Mouse (Mus musculus) spleen, postnatal 10 days (tissue): ENCODE measurements around the gene Gpr62.
A peak's percentile ranks its signal among the peaks of the same experiment; 100 is the strongest.

Experiments
- DNase-seq, 2 experiments: peaks; one replicate each; pipeline ENCODE4 v3.0.0; 2021 to 2022; ENCODE audit warnings: low spot score in 2 of 2

The Gpr62 gene

DNA sequence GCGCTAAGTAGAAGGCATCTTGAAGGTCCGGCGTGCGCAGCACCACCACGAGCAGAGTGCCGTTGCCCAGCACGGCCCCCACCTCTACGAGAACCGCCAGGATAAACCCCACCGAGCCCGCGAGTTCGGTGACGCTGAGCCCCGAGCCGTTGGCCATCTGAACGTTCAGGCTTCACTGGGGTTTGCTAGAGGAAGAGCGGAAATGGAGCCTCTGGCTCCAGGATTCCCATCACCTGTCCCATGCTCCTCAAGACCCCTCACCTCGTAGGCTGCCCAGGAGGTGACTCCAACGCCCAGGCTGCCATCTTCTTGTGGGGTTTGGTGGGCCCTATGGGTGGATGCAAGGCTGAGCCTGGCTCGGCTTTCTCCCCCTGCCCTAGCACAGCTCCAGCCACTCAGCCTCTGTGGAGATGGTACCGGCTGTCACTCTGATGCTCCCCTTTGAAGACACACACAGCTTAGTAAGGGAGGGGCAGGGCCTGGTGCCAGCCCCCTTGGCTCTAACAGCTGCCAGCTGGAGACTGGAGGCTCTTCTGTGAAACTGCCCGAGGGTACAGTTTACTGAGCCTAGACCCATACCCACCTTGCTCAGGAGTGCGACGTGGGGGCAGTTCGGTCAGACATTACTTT lies at the start of gene Gpr62:
Gene Gpr62 (minus strand): TSS at position 368 of the 630 bp plus-strand sequence.
- no peak for DNase-seq

DNA sequence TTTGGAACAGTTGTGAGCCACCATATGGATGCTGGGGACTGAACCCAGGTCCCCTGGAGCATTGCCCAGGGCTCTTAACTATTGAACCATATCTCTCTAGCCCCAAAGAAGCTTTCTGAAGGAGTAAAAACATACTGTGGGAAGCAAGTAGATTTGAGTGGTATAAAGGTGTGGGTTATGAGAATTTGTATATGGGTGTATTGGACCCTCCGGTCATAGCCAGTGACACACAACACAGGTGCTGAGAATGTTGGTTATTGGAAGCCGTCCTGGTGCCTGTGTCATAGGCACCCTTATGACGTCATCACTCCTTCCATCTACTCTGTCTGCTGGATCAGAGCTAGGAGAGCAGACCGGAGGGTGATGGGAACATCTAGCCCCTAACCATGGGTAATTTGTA lies 48.5 kb upstream of the Gpr62 start, which contains the start of gene Iqcf5:
Gene Iqcf5 (plus strand): TSS at position 301 of the 400 bp plus-strand sequence.
- DNase-seq = no peak

- no peak for DNase-seq
Observed at GRCm38 (mm10) chr9:106513566-106513965, 47.8 kb upstream of the Gpr62 start.

DNA sequence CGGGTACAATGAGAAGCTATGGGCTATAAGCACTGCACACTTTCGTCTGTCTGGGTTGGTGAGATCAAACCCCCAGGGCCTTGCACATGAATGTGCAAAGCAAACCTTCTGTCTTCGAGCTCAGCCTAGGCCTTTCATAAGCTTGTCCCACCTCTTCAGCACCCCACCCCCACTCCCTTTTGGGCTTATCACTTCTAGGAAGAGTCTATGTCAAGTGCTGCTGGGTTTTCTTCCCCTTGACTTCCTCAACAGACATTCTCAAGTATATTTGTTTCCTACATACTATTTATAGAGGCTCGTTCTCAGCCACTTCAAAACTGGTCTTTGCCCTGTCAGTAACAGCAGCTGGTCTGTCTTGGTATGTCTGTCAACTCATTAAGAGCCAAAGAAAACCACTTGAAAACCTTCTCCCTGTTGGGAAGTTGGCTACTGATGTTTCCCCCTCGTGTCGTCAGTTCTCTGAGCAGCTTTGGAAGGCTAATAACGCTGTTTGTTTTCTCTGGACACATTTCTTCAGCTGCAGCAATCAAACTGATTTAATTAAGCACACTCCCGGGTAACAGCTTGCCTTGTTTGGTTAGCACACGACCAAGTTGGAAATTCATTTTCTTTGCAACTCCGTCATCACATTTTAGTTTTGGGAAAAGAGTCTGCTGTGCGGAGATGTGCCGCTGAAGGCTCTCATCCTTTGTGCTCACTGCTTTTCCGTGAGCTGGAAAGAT lies 47.2 kb upstream of the Gpr62 start:
- no peak for DNase-seq

DNA sequence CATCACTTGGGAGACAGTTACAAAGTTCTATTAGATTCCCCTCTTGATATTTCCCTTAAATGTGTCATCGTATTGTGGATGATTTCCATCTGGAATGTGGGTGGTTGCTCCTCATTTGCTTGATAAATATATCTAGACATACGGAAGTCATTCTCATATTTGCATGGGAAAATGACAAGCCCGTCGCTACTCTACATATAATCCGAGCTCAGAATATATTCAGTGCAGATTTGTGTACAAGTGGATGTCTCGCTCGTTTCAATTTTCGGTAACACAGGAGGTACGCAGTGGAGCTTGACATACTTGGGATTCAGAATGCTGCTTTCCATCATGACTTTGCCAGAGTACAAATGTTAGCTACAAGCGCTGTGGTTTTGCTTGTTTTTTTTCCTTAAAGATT lies 43.6 kb upstream of the Gpr62 start:
- DNase-seq = no peak

DNA sequence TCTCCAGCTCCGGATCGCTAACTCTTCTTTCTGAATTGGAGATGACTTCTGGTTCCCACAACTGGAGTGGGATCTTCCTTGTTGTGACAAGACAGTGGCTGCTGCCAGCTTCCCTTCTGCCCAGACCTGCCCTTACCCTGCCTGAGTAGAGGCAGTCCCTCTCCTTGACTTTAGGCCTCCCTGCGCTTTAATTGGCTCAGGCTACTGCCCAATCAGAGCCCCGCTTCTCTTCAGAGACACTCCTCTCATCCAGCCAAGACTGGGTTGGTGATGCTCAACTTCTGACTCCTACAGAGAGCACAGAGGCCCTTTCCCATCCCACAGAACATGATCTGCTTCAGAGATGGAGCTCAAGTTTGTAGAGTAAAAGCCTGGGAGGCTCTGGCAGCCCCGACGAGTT lies 38.5 kb upstream of the Gpr62 start:
- DNase-seq = no peak

DNA sequence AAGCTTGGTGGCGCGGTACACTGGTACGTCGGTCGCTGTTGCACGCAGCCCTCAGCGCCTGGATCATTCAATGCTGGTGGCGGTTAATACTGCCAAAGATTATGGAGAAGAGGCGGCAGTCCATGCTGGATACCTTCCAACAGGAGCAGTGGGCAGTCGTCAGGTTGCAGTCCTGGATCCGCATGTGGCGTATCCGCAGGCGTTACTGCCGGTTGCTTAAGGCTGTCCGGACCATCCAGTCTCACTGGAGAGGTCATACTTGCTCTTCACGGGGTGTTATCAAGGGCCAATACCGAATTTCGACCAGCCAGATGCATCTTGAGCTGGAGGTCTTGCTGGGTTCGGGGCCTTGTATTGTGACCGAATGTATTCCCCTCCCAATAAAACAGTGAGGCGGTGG lies 36.1 kb upstream of the Gpr62 start:
- DNase-seq = no peak

DNA sequence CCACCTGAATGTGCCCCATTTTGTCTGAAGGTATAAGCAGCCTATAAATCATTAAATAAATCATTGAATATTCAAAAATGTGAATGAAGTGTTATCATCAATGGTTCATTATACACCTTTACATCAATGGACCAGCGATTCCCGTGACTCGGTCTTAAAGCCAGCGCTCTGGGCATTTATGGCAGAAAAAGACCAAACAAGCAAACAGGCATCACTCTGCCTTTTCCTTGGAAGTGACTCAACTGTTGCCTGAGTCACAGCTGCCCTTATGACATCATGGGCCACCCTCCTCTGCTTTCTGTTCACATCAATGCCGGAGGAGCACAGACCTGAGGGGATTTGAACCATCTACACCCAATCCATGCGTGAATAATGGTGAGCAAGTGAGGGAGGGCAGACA lies 33.9 kb upstream of the Gpr62 start, which contains the start of gene Iqcf1:
Gene Iqcf1 (plus strand): TSS at position 301 of the 400 bp plus-strand sequence.
- DNase-seq = no peak

- DNase-seq = peak in 1 of 2 experiments; percentile 10
Observed at GRCm38 (mm10) chr9:106487602-106488001, 21.9 kb upstream of the Gpr62 start.

DNA sequence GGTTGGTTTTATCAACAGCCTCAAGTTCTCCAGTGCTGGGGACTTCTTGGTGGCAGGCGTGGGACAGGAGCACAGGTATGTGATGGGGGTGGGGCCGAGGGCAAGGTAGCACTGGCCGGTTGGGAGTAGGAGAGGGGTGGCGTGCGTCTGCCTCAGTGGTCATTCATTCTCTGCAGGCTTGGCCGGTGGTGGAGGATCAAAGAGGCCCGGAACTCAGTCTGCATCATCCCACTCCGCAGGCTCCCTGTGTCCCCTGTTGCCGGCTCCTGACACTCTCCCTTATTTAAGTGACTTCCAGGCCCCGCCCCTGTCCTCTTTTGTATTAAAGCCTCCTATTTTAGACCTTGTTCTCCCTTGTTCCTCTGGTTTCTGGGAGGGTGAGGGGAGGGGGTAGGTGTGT lies 19.3 kb upstream of the Gpr62 start:
- DNase-seq = peak in 1 of 2 experiments; percentile 8

- DNase-seq = peak in 1 of 2 experiments; percentile 11
Observed at GRCm38 (mm10) chr9:106483606-106484005, 17.9 kb upstream of the Gpr62 start.

- DNase-seq = peak in 1 of 2 experiments; percentile 14
Observed at GRCm38 (mm10) chr9:106483136-106483535, 17.4 kb upstream of the Gpr62 start.

GRCm38 (mm10) chr9:106482578-106483115 lies 16.9 kb upstream of the Gpr62 start:
- DNase-seq = peak in 1 of 2 experiments; percentile 7

DNA sequence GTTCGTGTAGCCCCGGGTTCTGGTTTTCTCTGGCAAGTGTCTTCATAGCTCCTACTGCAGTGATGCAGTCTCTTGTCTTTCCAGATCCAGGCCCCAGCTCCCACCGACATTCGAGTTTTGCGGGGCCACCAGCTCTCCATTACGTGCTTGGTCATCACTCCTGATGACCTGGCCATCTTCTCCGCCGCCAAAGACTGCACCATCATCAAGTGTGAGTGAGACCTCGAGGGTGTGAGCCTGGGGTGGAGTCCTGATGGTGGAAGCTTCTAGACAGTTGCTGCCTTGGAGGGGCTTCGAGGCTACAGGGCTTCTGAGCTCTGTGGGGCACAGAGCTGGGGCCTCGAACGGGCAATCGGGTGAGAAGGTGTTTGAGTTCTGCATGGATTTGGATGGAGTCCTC lies 15.9 kb upstream of the Gpr62 start:
- peak in 1 of 2 experiments; percentile 8 for DNase-seq

DNA sequence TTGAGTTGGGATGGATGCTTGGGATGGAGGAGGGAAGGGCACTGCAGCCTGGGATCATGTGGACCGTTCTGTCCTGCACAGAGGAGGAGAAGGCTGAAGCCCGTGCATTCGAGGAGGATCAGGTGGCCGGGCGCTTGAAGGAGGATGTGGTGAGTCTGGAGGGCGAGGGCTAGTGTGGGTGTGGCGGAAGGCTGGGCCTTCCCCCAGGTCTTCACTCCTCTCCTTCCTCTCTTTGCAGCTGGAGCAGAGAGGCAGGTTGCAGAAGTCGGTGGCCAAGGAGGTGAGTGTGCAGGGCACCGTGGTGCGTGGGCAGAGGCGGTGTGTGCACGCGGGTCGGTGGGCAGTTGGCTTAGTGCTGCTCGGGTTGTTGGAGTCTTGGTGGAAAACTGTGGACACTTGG lies 15.3 kb upstream of the Gpr62 start:
- DNase-seq = peak in 1 of 2 experiments; percentile 13

- peak in 1 of 2 experiments; percentile 7 for DNase-seq
Observed at GRCm38 (mm10) chr9:106480541-106480940, 14.8 kb upstream of the Gpr62 start.

GRCm38 (mm10) chr9:106478101-106478500 lies 12.4 kb upstream of the Gpr62 start:
- peak in 1 of 2 experiments; percentile 10 for DNase-seq

DNA sequence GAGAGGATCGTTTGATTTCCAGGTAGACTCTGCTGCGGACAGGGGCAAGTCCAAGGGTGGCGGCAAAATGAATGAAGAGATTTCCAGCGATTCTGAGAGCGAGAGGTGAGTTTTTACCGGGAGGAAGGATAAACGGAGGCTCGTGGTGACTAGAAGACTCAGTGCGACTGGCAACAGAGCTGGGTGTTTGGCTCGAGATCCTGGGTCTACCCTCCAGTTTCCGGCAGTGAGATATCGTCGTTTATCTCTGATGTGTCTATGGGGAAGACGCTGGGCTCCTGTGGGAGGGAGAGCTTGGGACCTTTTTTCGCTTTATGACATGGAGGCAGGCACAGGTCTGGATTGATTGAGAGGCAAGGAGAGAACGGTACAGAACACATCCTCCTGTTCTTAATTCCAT lies 11.9 kb upstream of the Gpr62 start:
- peak in 1 of 2 experiments; percentile 10 for DNase-seq

DNA sequence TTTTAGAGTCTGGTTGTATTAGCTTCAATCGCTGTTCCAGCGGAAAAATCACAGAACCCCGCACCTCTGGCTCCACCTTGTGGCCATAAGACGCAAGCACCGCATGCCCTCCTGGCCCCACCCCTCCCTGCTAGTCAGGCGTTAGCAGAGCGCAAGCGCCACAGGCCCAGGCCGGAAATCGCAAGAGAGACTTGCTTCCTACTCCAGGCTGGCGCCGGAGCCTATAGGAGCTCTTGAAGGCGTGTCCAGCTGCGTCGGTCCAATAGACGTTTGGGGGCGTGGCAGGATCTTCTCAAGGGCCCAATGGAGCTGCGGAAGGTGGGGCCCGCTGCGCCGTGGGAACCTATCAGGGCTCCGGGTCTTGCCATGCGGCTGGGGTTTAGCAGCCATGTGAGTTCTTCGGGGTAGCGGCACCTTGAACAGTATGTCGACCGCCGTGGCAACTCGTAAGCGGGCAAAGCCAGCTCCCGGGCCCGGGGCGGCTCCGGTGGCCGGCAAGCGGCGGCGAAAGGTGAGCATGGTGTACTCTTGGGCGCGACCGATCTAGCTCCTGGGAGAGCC lies 11.3 kb upstream of the Gpr62 start, which contains the start of gene Parp3:
Gene Parp3 (minus strand): TSS at position 26 of the 561 bp plus-strand sequence.
- peak; percentile 92 to 98 for DNase-seq

DNA sequence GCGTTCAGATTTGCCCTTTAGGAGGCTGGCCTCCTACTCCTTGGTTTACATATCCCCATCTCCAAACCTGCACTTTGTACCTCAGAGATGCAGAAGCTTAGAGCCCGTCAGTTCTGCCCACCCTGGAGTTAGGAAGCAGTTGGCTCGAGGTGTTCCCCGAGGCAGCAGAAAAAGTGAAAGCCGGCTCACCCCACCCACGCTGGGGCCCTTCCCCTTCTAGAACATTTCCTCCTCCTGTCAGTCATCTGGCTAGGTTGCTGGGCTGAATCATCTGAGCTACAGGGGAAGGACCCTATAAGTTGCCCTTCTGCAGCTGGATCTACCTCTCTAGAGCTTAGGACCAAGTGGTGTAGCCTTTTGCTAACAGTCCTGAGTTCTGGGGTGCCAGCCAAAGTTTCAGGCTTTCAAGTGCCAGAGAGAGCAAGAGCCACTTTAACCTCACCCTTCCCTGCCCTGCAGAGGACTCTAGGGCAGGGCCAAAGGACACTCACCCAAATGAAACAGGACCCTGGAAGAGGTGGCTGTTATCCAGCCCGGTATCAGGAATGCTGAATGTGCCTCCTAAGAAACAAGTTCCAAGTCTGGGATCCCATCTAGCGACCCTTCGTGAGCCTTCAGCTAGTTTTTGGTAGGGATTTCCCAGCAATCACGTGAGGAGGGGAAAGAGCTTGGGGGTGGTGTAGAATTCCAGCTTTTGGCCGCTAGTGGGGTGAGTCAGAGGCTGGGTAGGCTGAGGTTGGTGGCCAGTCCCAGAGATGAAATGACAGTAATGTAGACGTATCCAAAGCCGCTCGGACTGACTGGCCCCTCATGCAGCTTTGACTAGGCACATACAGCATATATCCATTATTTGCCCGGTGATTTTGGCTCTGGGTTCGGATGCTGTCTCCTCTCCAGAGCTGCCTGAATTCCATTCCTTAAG lies 10.5 kb upstream of the Gpr62 start:
- DNase-seq = peak; percentile 36 to 74

DNA sequence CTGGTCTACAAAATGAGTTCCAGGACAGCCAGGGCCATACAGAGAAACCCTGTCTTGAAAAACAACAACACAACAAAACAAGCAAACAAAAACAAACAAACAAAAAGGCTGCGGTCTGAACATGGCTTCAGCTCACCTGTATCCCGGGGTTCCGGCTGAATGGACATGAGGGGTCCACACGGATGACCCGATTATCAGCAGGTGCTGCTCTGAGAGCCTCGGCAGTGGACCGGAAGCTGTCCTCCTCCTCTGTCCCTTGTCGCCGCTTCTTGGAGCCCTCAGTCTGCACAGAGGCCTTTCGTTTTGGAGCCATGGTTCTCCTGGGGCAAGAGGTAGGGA lies 9.9 kb upstream of the Gpr62 start, which contains the start of gene Rrp9:
Gene Rrp9 (plus strand): TSS at position 301 of the 339 bp plus-strand sequence.
- DNase-seq = peak in 1 of 2 experiments; percentile 26
